Mouse (Mus musculus): Measurements from ENCODE around the gene Apba1.

The Apba1 gene

DNA sequence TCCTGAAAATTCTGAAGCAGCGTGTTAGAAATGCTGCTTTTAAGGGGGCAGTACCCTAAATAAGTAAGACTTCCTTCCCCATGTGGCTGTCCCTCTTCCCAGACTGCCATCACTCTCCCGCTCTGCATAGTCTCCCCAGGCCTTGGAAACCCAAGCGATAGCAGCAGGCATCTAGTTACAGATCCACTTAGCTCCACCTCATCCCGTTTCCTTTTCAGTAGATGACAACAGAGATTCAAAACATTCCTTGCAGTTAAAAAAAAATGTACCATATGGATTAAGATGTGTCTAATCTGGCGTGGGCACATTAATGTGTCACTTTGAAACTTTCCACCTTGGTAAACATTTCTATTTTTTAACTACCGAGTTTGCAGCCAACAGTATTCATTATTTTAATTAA, 48.1 kb downstream of the Apba1 start:
- DNase-seq = peak; percentile 71

DNA sequence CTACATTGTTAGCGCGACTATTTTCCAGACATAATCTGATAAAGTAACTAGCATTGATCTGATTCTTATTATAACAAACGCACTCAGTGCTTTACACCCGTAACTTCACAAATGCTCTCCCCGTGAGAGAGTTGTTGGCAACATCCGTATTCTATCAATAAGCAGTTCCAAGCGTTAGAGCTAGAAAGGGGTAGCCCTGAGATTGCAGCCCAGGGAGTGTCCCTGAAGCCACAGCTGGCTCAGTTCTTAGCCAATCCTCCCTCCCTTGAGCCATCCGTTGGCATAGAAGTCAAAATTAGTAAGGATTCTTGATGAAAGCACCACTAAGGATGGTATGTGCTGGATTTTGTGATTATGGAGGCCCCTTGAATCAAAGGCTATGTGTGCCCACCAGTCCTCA, 48.7 kb downstream of the Apba1 start:
- peak; percentile 91 for DNase-seq

GRCm38 (mm10) chr19:23809236-23809635, 50.5 kb downstream of the Apba1 start:
- DNase-seq = peak; percentile 56

GRCm38 (mm10) chr19:23810512-23810911, 51.8 kb downstream of the Apba1 start:
- peak; percentile 75 for DNase-seq

- peak; percentile 66 for DNase-seq
Observed at GRCm38 (mm10) chr19:23810976-23811375, 52.3 kb downstream of the Apba1 start.

DNA sequence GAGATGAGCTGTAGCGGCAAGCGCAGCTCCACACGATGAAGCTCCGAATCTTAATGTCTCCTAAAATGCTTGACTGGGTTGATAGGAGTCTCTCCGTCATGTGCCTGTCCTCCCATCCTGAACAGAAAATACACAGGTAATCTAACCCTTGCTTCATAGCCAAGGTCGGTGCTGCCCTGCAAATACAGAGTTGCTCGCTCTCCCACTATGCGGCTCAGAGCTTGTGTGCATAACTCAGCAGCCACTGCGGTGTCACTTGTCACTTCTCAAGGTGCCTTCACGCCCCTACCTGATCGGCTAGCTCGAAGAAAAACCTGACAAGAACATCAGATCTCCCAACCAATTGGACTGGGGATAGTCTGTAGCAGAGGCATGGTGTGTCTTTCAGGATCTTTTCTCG, 58.1 kb downstream of the Apba1 start:
- peak; percentile 66 for DNase-seq

DNA sequence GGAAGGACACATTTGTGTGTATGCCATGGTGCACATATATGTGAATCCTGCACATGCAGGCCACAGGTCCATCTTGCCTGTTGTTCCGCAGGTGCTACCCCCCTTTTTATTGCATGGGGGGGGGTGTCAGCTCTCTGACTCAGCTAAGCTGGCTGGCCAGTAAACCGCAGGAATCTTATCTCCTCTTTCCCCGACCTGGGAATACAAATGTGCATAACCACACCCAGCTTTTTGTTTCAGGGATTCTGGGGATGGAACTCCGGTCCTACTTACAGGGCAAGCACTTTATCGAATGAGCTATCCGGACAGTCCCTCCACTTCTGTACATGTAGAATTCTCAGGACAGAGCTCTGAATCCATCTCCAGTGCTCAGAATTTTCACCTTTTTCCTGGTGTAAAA, 58.5 kb downstream of the Apba1 start:
- DNase-seq = peak; percentile 24

GRCm38 (mm10) chr19:23819882-23820281, 61.2 kb downstream of the Apba1 start:
- peak; percentile 65 for DNase-seq

DNA sequence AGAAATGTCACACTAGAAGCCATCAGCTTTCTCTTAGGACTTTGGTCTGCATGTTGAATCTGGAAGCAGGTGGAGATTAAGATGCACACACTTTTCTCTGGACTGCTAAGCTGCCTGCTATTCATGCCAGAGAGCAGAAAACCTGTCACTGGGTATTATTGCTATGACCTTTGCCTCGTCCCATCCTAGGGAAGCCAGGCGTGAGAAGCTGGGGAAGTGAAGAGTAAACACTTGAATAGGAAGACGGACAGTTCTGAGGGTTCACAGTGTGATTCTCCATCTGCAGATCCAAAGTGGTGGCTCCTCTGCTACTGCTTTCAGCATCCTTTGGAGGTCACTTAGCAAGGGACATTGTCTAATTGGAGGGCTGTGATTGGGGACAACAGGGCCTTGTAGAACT, 63.8 kb downstream of the Apba1 start:
- peak; percentile 76 for DNase-seq

DNA sequence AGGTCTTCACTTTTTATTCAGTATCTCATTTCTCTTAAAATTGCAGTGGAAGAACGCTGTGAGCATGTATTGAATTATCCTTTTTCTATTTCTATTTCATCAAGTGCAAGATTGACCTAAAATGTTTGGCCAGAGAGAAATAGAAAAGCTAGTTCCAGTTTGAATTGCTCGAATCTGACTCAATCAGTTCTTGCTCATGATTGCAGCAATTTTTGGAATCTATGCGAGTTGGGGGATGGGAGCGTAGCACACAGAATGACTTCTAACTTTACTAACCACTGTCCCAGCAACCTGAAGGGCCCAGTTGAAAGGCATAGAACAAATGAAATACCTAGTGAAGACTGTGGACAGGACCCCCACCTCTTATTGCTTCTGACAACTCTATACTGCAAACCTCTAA, 64.8 kb downstream of the Apba1 start:
- DNase-seq = peak; percentile 55

DNA sequence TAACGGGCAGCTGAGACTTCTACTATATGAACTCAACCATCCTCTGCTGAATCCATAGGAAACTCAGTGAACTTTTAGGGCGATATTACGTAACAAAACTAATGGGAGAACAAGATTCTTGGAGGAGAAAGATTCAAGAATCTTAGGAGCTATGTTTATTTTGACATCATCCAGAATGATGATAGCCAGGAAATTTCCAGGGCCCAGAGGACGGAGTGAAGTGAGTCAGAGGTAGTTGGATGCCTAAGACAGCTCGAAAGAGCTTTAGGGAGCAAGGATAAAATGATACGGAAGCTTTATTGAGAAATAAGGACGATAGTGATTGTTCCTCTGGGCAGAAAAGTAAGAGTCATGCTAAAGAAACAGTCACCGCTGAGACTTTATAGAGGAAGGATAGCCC, 67.6 kb downstream of the Apba1 start:
- DNase-seq = peak; percentile 86

DNA sequence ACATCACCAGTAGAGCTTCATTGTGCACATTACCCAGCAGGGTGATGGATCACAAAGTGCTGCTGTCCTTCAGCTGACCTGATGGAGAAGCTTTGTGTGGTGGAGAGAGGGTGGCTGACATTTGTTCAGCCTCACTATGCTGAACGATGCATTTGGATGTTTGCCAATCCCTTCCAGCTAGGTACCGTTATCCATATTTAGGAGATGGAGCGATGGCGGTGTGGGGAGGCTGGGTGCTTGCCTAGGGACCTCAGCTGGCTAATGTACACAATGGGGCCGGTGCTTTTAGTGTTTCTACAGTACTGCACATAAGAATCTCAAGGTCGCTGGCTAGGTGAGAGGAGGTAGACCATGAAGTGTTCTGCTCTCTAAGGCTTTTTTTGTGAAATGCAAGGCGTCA, 72.1 kb downstream of the Apba1 start:
- DNase-seq = peak; percentile 68

DNA sequence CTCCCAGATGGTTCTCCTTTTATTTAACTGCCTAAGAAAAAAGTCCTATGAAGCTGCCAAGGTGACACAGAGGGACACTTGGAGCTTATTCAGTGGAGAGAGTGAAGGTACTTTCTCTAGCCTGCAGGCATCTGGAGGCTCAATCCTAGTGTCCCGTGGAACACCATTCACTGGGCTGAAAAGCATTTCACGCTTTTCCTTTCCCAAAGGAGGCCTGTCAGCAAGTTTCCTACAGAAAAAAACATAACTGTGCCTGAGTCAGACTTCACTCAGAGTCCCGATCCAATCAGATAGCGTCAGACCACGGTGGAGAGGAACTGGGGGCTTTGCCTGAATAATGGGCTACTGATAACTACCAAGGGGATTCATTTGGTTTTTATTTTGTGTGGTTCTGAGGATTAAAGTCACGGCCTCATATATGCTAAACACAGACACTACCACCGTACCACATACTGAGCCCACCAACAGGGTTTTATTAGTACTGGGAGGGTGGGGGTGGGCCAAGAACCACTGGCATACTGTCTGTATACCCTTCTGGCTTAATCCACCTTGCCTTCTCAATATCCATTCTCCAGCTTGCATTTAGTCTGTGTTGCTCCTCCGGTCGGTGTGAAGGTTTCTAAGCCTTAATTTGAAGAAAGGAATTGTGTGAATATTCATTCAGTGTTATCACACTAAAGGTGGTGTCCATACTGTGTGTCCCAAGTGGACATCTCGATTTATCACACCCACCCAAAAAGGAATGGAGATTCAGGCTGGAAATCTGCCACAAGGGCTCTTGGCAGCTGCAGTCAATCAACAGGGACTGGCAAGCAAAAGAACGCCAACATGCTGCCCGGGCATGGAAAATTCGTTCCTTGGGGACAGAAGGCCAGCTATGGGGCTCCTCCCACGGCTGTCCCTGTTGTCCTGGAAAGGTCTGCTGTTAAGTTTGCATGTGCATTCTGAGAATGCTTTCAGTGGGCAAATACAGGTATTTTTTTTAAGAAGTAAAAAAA, 75.3 kb downstream of the Apba1 start:
- peak; percentile 95 for DNase-seq

DNA sequence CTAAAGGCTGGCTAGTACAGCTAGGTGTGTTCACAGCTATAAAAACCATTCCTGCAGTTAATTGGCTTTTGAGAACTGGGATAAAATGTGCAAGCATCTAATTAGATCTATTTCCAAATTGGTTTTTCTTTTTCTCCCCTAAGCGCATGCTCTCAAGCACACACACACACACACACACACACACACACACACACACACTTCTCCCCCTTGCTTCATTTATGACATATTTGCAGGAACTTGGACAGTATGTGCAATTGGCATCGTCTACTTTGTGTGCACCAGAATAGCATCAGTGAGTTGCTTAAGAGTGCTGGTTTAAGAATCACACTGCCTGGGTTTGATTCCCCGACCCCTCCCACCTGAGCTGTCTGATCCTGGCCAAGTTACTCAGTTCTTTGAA, 76.0 kb downstream of the Apba1 start:
- DNase-seq = peak; percentile 77

- no peak for DNase-seq
Observed at GRCm38 (mm10) chr19:23855832-23856231, 97.1 kb downstream of the Apba1 start.

GRCm38 (mm10) chr19:23858091-23858490, 99.4 kb downstream of the Apba1 start:
- DNase-seq = peak; percentile 46

GRCm38 (mm10) chr19:23858781-23859180, 100.1 kb downstream of the Apba1 start:
- DNase-seq = peak; percentile 60

DNA sequence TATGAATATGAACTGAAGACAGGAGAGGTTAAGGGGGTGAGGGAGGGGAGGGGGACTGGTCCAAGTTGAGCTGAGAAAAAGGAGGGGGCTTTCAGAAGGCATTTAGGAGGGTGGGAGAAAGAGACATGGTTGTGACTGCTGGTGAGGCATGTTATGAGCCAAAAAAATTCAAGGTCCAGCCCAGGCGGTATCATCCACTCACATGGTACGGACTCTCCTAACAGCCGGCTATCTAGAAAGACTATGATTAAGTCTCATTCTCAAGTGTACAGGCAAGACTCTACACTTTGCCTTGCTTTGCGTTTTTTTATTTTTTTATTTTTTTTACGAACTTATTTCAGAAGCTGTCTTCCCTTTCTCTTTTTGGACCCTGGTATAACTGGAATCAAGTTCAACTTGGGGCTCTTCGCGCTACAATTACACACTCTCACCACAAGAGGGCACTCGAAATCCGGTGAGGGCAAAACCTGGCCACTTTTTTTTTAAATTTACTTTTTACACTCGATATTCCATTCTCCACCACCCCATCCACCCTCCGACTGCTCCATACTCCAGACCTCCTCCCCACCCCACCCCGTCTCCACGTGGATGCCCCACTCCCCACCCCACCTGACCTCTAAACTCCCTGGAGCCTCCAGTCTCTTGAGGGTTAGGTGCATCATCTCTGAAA, 101.6 kb downstream of the Apba1 start:
- DNase-seq = peak; percentile 86

DNA sequence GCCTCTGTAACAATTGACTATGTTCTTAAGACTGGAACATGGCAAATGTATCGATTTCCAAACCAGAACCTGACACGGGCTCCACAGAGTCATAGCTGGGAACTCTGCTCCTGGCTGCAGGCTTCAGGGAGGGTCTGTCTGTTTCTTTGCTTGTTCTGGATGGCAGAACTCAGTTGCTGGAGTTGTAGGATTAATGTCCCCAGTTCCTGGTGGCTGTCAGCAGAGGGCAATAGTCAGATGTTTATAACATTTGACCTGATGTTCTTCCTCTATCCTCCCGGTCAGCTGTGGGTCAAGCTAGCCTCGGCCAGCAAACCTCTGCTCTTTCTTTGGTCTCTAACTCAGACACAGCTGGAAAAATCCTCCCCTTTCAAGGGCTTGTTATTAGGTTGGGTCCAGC, 104.0 kb downstream of the Apba1 start:
- DNase-seq = peak; percentile 79

GRCm38 (mm10) chr19:23863959-23864358, 105.3 kb downstream of the Apba1 start:
- DNase-seq = peak; percentile 95

DNA sequence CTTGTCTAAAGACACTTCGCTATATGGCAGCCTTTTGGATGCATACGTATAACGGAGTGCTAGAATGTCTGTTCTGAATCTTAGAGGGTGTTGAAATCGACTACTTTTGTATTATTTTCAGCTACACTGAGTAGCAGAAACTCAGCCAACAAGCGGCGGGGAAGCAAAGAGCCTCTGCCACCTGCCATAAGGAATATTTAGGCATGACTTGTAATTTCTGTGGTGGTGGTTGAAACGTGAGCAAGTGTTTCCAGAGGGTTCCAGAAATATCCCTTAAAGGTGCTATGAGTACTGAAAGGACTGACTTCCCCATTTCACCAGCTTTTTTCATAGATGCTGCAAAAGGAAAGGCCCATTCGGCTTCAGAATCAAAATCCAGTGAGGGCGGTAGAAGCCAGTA, 107.4 kb downstream of the Apba1 start:
- no peak for DNase-seq

DNA sequence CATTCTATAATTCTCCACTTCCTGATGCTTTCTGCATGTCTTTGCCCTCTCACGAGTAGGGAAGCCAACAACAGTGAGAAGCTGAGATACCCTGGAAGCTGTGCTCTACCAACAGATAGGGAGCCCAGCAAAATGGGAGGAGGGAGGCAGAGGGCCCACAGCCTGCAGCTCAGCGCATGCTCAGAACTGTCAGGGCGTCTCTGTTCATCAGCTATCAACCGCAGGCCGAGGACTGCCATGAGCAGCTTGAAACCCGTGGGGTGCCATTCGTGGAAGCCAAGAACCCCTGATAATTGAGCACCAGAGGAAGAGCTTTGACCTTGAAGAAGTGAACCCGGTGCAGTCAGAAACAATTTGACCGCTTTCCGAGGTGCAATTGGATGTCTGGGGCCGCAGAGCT, 108.4 kb downstream of the Apba1 start:
- DNase-seq = no peak

- DNase-seq = no peak
Observed at GRCm38 (mm10) chr19:23867589-23867988, 108.9 kb downstream of the Apba1 start.

- DNase-seq = no peak
Observed at GRCm38 (mm10) chr19:23874502-23874901, 115.8 kb downstream of the Apba1 start.

Measured in heart, adult 11 months (tissue).